Mouse (Mus musculus): ENCODE results near the gene Zfp513.
"Not testable (repeated sequence)": the region's sequence is repeated elsewhere in the genome, so short reads cannot be mapped to it uniquely, and the experiment has no call there.

Gene Zfp513

DNA sequence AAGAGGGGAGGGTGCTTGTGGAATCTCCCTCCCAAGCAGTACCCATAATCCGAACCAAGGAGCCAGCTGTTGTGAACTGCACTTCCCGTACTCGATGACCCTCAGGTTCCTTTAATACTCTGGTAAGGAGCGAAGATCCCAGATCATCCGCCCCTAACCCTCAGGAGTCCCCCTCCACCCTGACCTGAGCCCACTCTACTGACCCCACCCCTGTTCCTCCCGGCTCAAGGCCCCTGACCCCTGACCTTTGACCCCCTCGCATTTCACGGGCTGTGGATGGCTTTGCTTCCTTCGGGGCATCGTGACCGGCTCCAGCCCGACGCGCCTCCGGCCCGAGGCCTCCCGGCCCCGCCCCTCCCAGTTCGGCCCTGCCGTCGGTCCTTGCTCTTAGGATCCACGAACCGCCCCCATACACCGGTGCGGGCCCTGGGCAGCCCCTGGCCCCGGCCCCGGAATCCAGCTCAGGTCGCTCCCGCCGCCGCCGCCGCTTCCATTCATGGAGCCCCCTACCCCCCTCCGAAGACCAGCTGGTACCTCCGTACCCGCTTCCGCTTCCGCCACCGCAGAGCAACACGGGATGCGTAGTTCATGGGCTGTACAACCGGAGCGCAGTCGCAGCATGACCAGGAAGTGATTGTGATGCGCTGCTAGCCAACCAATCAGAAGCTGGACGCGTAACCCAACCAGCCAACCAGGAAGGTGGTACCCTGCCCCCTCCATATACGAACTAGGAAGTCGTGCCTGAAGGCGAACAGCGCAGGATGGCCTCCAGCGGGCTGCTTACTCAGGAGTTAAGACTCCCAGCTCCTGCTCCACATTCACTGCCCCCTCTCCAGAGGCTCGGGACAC is at the start of gene Zfp513:
Zfp513 (minus strand) TSS at position 562 of the 849 bp plus-strand sequence.
- DNase-seq (ENCODE audit: low spot score in 2 of 2): peak; percentile 91 to 94

DNA sequence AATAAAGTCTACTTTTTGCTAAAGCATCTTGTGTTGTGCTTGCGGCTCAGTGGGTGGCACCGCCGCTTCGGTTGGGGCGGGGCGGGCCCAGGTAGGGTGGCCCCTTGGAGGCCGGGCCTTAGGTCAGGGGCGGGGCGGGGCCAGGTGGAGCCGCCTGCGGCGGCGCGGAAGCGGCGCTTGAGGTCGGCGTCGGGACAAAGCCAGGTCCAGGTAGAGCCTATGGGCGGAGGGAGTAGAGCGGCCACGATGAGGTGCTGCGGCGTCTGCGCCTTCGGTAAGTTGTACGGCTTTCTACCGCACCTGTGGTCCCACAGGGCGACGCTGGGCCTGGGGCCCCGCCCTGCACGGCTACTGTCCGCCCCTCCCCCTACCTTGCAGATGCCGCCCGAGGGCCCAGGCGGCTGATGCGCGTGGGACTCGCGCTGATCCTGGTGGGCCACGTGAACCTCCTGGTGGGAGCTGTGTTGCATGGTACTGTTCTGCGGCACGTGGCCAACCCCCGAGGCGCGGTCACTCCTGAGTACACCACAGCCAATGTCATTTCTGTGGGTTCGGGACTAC is 49.5 kb upstream of the Zfp513 start, which contains the start of gene Krtcap3:
Krtcap3 (plus strand) TSS at position 151 of the 561 bp plus-strand sequence.
- DNase-seq (ENCODE audit: low spot score in 2 of 2): no peak

DNA sequence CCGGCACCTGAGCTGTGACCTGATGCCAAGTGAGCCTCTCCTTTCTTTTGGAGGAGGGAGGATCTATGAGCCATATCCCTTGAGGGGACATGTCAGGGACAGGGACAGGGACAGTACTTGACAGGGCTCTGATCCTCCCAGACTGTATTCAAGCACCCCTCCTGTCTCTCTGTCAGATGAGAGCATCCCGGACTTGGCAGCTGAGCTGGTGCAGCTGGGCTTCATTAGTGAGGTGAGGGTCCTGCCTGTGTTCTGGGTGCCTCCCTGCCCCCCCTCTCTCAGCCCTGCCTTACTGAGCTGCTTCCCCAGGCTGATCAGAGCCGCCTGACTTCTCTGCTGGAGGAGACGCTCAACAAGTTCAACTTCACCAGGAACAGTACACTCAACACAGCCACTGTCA is 48.6 kb upstream of the Zfp513 start:
- no peak for DNase-seq (ENCODE audit: low spot score in 2 of 2)

DNA sequence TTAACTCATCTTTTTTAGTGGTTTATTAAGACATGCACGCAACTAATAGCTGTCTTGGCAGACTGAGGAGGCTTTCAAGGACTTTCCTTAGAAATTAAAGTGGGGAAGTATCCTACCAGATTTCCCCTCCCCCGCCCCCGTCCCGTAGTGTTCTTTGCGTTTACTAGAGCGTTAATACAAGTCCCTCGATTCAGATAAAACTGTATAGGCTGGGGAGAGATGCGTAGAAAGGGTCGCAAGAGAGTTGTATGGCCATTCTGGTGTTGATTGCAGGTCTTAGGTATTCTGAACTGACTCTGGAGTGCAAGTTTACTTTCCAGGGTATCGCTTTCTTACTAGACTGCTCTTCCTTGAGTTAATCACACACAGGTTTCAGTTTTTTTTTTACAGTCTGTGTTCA is 40.1 kb upstream of the Zfp513 start:
- no peak for DNase-seq (ENCODE audit: low spot score in 2 of 2)

DNA sequence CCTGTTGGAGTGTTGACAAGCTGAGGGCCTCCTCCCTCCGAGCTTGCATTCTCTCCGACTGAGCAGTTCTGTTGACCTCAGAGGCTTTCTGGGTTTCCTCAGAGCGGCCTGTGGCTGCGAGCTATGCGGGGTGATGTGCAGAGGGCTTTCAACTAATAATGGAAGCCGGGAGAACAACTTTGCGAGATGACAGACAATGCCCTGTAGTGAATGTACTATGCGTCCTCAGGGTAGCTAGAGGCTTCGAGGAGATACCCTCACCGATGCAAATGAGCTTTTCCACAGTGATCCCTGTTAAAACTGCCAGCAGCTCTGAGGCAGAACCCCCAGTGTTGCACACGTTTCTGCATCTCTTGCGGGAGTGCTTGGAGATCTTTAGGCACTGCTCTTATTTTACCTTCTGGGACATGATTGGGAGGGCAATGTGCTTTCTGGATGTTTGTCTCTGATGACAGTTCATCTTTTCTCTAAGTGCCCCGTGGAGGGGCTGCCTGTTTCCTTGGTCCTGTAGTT is 39.5 kb upstream of the Zfp513 start:
- DNase-seq (ENCODE audit: low spot score in 2 of 2): no peak

DNA sequence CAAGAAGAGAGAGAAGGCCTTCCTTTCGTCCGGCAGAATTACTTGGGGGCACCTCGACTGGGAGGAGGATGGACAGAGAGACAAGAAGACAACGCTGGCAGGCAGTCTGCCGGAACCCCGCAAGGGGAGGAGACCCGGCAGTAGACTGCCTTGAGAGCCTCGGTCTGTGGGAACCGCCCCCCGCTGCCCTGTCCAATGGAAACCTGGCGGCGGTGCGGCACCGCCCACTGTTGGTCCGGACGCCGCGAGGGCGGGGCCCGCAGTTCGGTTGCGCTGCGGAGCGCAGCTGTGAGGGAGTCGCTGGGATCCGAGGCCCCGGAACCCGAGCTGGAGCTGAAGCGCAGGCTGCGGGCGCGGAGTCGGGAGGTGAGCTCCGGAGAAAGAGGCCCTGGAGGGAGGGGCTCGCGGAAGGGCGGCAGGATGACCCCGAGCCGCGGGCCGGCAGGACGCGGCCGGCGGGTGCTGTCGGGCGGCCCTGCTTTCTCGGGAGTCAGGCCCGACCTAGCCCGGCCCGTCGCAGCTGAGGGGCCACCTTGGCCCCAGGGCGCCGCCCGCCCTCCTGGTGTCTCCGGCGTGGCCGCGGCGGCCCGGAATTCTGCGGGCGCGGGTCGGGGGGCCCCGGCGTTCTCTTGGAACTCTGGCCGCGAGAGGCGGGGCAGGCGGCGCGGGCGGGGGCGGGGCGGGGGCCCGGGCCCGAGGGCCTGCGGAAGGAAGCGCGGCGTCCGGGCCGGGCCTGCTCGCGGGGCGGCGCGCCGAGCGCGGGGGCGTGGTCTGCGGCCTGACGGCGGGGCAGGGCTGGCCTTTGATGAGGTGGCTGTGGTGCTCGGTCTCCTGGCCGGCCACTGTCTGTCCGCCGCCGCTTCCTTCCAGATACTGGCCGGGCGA is 38.8 kb upstream of the Zfp513 start, which contains the start of the genes Nrbp1 and Gm9970:
Nrbp1 (plus strand) TSS at position 228 of the 885 bp plus-strand sequence.
Gm9970 (minus strand) TSS at position 596 of the 885 bp plus-strand sequence.
- peak; percentile 82 to 93 for DNase-seq (ENCODE audit: low spot score in 2 of 2)

DNA sequence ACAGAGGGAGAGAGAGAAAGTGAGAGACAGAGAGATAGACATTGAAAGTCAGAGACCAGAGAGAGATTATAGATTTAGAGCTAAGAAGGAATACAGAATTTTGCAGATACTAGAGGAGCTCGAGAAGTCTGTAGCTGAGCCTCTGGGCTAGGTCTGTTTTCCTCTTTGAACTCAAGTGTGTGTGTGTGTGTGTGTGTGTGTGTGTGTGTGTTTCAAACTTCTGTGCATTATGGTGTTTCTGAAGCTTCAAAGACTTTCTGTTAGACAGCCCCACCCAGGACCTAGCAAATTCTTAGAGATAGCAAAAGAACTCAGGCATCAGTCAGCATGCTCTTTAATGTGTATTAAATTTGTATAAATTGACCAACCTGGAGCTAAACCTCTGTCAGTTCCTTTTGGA is 24.5 kb upstream of the Zfp513 start:
- no peak for DNase-seq (ENCODE audit: low spot score in 2 of 2)

DNA sequence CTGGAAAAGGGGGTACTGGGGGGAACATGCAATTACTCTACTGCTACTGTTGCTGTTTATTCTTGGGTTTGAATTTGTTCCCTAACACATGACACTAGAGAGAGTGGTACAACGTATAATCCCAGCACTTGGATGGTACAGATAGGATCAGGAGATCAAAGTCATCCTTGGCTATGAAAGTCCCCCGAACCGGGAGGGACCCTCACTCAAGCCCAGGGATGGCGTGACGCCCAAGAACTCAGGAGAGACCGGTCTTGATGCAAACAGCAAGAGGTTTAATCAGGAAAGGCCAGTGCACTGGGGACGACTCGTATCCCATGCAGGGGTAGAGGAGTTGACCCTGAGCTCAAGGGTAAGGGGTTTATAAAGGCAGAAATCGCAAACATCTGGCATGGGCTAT is 20.6 kb upstream of the Zfp513 start:
- DNase-seq (ENCODE audit: low spot score in 2 of 2): no peak

DNA sequence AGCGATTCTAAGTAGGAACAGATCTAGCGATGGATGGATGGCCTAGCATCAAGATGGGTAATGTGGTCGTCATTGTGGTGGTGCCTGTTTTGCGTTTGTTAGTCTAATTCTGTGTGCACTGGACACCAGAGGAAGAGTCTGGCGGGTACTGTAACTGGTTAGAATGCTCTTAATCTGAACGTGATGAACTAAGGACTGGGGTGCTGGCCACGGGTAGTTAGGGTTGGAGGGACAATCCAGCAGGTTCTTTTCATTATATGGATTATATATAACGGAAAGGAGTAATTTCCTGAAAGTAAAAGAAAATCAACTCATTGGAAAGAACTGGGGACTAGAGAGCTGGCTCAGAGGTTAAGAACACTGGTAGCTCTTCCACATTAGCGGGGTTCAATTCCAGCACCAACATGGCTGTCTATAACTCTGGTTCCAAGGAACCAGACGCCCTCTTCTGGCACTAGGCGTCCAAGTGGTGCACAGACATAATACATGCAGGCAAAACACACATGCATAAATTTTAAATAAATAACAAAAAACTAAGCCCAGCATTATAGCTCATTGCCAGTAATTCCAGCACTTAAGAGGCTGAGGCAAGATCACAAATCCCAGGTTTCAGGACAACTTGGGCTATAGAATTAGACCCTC is 19.3 kb upstream of the Zfp513 start:
- no peak for DNase-seq (ENCODE audit: low spot score in 2 of 2)

DNA sequence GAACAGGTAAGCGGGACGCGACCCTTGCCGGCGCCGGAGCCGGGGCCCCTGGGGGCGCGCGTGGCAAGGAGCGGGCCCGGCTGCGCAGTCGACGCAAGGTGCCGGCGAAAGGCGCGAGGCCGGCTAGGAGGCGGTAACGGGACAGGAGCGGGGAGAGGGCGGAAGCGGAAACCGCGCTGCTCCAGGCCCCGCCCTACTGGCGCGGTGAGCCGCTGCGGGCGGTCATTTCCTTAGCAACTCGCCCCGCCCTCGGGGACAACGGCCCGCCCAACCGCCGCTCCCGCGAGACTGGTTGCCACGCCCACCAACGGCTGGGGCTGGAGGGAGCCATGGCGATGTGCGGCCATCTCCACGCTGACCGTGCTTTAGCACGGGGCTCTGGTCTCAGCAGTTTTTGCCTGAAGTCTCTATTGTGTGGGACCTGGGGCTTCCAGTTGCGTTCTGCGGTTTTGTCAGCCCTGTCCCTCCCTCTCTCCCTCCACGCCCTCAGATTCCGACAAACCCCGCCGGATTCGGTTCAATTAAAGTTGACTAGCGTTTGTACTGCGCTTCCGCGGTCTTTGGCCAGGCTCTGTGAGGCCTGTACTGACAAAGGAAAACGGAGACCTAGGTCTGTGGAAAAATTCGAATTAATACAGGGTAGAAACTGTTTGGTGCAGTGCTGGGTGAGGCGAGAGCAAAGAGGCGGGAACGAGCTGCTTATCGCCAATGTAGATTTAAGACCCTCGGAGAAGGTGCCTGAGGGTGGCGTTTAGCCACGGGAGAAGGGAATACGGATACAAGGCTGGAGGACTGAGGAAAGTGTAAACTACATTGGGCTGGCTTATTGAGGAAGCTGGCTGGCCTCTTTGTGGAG is 18.6 kb upstream of the Zfp513 start, which contains the start of gene Ppm1g:
Ppm1g (minus strand) TSS at position 240 of the 856 bp plus-strand sequence.
- peak; percentile 86 to 92 for DNase-seq (ENCODE audit: low spot score in 2 of 2)

DNA sequence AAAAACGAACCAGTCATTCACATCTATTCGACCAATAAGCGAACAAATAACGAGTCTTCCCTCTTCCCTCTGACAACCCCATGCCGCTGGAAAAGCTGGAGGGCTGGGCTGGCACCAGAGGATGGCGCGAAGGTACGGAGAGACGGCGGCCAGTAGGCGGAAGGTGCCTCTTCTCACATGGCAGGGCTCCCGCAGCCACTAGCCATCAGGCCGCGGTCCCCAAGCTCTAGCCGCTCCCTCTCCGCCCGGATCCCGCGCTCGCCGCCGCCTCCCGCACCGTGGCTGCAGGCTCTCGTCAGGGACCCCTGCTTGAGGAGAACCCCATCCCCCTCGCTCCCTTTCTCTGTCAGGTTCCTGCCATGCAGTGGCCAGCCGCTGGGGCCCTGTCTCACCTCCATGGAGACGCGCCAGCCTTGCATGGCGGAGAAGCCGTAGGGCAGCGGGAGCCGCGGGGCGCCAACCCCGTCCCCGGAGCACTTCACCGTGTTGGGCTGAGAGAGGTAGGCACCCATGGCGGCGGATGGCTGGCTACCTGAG is 17.9 kb upstream of the Zfp513 start:
- peak in 1 of 2 experiments; percentile 34 for DNase-seq (ENCODE audit: low spot score in 2 of 2)

DNA sequence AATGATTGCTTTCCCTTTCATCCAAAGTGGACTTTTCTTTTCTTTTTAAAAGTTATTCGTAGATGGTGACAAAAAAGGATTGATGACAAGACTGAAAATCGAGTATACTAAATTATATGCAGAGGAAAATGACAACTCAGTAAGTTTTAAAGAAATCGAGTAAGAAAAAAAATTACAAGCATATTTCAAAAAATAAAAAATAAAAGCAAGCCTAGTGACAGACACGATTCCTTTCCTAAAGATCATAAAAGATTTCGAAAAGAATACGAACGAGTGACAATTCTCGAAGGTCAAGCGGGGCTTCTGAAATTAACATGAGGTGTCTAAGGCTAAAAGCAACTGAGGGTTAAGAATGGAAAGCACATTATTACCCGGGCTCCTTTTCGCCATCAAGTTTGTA is 17.4 kb upstream of the Zfp513 start:
- no peak for DNase-seq (ENCODE audit: low spot score in 2 of 2)

DNA sequence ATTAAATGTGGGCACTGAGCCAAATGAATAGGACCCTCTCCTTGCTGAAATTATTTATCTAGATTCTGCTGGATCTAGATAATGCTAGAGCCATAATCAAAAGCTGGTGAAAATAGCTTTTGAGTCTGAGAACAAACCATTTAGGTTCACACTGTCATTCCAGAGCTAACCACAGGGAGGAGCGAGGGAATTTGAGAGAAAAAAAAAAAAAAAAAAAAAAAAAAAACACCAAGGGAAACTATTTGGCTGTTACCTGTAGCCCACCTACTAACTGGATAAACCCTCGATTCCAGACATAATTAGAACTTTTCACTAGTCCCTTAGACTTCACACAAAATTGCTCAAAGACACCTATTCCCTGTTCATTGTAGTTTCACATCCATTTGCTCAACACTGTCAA is 17.0 kb upstream of the Zfp513 start:
- no peak for DNase-seq (ENCODE audit: low spot score in 2 of 2)

DNA sequence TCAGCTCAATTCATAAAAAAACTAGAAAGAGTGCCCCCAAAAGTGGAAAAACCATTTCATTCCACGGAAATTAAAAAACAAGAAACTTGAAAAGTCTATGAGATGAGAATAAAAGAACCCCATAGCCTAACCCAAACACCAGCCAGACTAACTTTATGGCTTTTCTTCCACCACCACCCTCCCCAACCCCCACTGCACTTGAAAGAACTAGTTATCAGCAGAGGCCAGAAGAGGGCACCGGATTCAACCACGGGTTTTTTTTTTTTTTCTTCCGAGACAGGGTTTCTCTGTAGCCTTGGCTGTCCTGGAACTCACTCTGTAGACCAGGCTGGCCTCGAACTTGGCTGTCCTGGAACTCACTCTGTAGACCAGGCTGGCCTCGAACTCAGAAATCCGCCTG is 16.2 kb upstream of the Zfp513 start:
- no peak for DNase-seq (ENCODE audit: low spot score in 2 of 2)

DNA sequence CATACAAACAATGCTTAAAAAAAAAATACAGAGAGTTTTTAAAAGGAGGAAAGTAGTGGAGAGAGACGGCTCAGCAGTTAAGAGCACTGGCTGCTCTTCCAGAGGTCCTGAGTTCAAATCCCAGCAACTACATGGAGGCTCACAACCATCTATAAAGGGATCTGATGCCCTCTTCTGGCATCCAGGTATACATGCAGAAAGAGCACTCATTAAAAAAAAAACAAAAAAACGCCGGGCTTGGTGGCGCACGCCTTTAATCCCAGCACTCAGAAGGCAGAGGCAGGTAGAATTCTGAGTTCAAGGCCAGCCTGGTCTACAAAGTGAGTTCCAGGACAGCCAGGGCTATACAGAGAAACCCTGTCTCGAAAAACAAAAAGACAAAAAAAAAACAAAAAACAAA is 14.5 kb upstream of the Zfp513 start:
- DNase-seq (ENCODE audit: low spot score in 2 of 2): not testable (repeated sequence)

DNA sequence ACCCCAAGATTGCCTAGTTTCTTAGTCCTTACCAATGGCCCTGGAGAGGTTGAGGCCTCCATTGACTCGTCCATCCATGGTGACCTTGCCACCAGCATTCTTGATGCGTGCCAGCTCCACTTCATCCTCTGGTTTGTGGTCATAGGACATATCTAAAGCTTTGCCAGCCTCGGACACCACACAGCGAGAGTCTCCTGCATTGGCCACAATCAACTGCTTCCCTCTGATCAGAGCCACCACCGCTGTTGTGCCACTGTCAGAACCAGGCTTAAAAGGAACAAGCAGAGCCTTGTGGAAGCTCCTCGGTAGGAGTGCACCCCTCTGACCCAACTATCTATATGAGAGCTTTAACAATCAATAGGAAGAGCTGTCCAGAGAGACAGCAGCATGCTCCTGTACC is 2.3 kb upstream of the Zfp513 start:
- no peak for DNase-seq (ENCODE audit: low spot score in 2 of 2)

DNA sequence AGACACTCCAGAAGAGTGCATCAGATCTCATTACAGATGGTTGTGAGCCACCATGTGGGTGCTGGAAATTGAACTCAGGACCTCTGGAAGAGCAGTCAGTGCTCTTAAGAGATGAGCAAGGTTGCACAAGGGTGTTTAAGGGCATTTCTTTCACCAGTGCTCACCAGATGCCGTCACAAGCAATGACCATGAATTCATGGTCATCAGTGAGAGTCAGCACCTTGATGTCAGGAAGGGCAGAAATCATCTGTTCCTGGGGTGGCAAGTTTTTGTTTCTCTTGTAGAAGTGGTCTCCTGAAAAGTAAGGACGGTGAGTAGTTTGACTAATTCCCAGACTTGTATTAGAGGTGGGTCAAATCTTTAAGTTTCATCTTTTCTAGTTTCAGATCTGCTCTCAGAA is 1.8 kb upstream of the Zfp513 start:
- no peak for DNase-seq (ENCODE audit: low spot score in 2 of 2)

DNA sequence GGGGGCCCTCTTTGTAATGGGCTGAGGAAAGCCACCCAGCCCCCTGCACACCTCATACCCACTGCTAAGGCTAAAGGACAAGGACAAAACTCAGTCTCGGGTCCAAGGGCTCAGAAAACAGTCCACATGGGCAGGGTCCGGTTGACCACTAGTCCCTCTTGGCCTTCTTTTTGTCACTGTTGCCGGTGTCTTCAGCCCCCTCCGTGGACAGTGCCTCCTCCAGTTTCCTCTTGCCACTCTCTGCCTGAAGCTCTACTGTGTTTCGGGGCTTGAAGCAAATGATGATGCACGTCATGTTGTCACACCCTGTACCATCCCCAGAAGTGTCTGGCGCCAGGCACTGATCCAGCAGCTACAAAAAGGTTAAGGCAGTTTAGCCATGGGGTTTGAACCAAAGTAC is 830 bp upstream of the Zfp513 start:
- no peak for DNase-seq (ENCODE audit: low spot score in 2 of 2)

DNA sequence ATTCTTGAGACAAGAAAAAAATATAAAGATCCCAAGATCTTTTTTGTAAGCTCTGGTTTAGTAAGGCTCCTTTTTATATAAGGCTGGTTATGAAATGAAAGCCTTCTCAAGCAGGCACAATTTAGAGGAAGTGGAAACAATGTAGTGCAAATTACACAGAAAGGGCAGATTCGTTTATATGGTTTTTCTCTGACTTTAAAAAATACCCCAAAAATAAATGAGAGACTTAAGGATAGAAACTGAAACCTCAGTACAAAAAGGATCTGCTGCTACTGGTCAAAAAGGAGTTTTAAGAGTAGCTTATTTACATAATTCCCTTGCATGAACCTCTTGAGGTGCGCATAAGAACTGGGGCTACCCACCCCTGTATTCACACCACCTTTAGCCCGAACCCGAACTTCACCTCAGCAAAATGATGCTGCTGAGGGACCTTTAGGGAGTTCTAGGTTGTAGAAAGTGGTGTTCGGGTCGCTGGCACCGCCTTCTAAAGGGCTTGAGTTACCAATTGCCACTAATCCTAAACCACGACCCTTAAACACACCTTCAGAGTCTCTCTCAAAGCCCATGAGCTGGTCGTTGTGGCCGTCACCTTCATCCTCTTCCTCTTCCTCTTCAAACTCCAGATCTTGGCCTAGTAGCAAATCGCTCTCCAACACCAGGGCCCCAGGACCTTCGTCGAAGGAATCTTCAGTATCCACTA is 911 bp downstream of the Zfp513 start:
- no peak for DNase-seq (ENCODE audit: low spot score in 2 of 2)

Data from frontal cortex, postnatal 25 days (tissue).